Mouse (Mus musculus): ENCODE results near the gene Gng2.
A peak's percentile ranks its signal among the peaks of the same experiment; 100 is the strongest.

The Gng2 gene

GRCm38 (mm10) chr14:19976421-19977270, 781 bp downstream of the Gng2 start:
- DNase-seq, result peak; percentile 69

- DNase-seq, result peak; percentile 35
These were observed 2.4 kb downstream of the Gng2 start for GRCm38 (mm10) chr14:19974978-19975493.

GRCm38 (mm10) chr14:19974429-19974828, 3.0 kb downstream of the Gng2 start:
- DNase-seq, result no peak

GRCm38 (mm10) chr14:19972316-19973029, 5.0 kb downstream of the Gng2 start:
- DNase-seq, result no peak

GRCm38 (mm10) chr14:19970845-19971244, 6.6 kb downstream of the Gng2 start:
- no peak for DNase-seq

- no peak for DNase-seq
These were observed 7.2 kb downstream of the Gng2 start for GRCm38 (mm10) chr14:19970106-19970785.

- DNase-seq, result no peak
These were observed 7.9 kb downstream of the Gng2 start for GRCm38 (mm10) chr14:19969566-19969965.

GRCm38 (mm10) chr14:19969011-19969521, 8.4 kb downstream of the Gng2 start:
- no peak for DNase-seq

- no peak for DNase-seq
These were observed 9.0 kb downstream of the Gng2 start for GRCm38 (mm10) chr14:19968321-19969010.

- DNase-seq, result no peak
These were observed 9.9 kb downstream of the Gng2 start for GRCm38 (mm10) chr14:19967482-19967881.

GRCm38 (mm10) chr14:19963961-19964505, 13.4 kb downstream of the Gng2 start:
- DNase-seq, result no peak

- DNase-seq, result no peak
These were observed 15.2 kb downstream of the Gng2 start for GRCm38 (mm10) chr14:19961924-19962915.

- DNase-seq, result no peak
These were observed 17.6 kb downstream of the Gng2 start for GRCm38 (mm10) chr14:19959860-19960259.

GRCm38 (mm10) chr14:19955077-19955476, 22.4 kb downstream of the Gng2 start:
- DNase-seq, result no peak

GRCm38 (mm10) chr14:19950812-19951211, 26.6 kb downstream of the Gng2 start:
- no peak for DNase-seq

- DNase-seq, result no peak
These were observed 28.0 kb downstream of the Gng2 start for GRCm38 (mm10) chr14:19949475-19949874.

- no peak for DNase-seq
These were observed 31.2 kb downstream of the Gng2 start for GRCm38 (mm10) chr14:19946221-19946620.

GRCm38 (mm10) chr14:19942732-19943131, 34.7 kb downstream of the Gng2 start:
- DNase-seq, result no peak

GRCm38 (mm10) chr14:19942329-19942728, 35.1 kb downstream of the Gng2 start:
- DNase-seq, result no peak

GRCm38 (mm10) chr14:19940066-19940465, 37.4 kb downstream of the Gng2 start:
- DNase-seq, result no peak

GRCm38 (mm10) chr14:19938545-19938944, 38.9 kb downstream of the Gng2 start:
- no peak for DNase-seq

All from cerebellum, adult 8-10 months (tissue).